Mouse (Mus musculus): ENCODE data around the gene Mxi1. TPM values are rescaled to one million over a fixed set of nuclear protein-coding genes. Genes with fewer than 3 reads are reported as not detected.

Gene Mxi1
- polyA plus RNA-seq, 2 experiments: 25.8 to 40.1 TPM

DNA sequence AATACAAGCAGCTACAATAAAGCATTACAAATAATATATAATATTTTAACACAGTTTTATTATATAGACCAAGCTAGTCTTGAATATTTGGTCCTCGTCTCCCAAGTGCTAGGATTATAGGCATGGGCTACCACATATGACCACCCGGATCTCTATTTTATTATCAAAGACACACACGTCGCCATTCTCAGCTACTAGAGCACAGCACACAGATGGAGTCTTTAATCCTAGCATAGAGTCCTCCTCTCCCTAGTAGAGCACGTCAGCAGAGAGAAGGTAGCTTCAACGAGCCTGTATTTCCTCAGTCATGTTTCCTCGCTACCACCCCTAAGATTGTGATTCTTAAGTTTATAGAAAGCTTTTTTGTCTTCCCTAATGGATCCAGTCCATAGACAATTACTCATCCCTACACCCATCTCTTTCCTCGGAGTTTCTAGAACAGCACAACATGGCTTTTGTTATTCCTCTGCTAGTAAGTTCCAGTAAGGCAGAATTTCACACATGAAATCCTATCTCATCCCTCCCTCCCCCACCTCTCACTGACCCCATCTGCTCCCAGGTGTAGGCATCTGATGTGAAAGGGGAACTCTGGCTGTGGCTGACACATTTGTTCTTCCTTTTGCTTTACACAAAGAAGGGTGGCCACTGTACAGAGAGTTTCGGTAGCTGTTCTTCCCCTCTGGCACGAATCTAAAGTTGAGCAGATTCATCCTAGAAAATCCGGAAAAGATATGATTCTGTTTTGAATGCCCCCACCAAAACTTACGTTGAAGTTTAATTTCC is 87.3 kb downstream of the Mxi1 start:
- no peak overlapping the region for H3K27ac ChIP-seq (replicated peaks; ENCODE audit: low read depth, low read length)
- DNase-seq (ENCODE audit: low spot score) (no peak), ATAC-seq (ENCODE audit: low FRiP score, low read depth) (no peak)
- TF ChIP-seq POLR2A (IDR thresholded peaks at IDR 0.05; ENCODE audit: borderline replicate concordance, extremely low read depth, insufficient read depth, insufficient read length): no peak
- 76% methylated on average over 12 of the region's 12 CpGs for WGBS
- H3K36me3 ChIP-seq (ENCODE audit: control insufficient read depth, insufficient read depth, low read length): no peaks in the 10 kb centered on the region
- no peak overlapping the region for H3K4me3 ChIP-seq (replicated peaks; ENCODE audit: low read length)
- no peak overlapping the region for H3K9ac ChIP-seq (ENCODE audit: low read depth, low read length, severe bottlenecking)
- H3K27me3 ChIP-seq (ENCODE audit: control insufficient read depth, insufficient read depth, low read length): no peaks in the 10 kb centered on the region
- no peaks in the 10 kb centered on the region for H3K4me1 ChIP-seq (ENCODE audit: control insufficient read depth, insufficient read depth, low read length)
- H3K9me3 ChIP-seq (ENCODE audit: control insufficient read depth, low read length): no peaks in the 10 kb centered on the region
- H3K4me2 ChIP-seq (replicated peaks; ENCODE audit: low read depth, low read length, severe bottlenecking): no peak overlapping the region

- Histone ChIP-seq H3K9me3 (ENCODE audit: control insufficient read depth, low read length) (no peaks in the 10 kb centered on the region), H3K4me1 (ENCODE audit: control insufficient read depth, insufficient read depth, low read length) (no peaks in the 10 kb centered on the region), H3K4me2 (replicated peaks; ENCODE audit: low read depth, low read length, severe bottlenecking) (no peak overlapping the region), H3K9ac (ENCODE audit: low read depth, low read length, severe bottlenecking) (no peak overlapping the region), H3K27ac (replicated peaks; ENCODE audit: low read depth, low read length) (no peak overlapping the region), H3K4me3 (replicated peaks; ENCODE audit: low read length) (no peak overlapping the region), H3K36me3 (ENCODE audit: control insufficient read depth, insufficient read depth, low read length) (no peaks in the 10 kb centered on the region), H3K27me3 (ENCODE audit: control insufficient read depth, insufficient read depth, low read length) (no peaks in the 10 kb centered on the region)
- no peak for TF ChIP-seq POLR2A (IDR thresholded peaks at IDR 0.05; ENCODE audit: borderline replicate concordance, extremely low read depth, insufficient read depth, insufficient read length)
- ATAC-seq (ENCODE audit: low FRiP score, low read depth) (no peak), DNase-seq (ENCODE audit: low spot score) (no peak)
- 86% methylated on average over 4 of the region's 4 CpGs for WGBS
These were observed 88.9 kb downstream of the Mxi1 start for GRCm38 (mm10) chr19:53399213-53399612.

- Histone ChIP-seq H3K27ac (replicated peaks; ENCODE audit: low read depth, low read length) (no peak overlapping the region), H3K36me3 (ENCODE audit: control insufficient read depth, insufficient read depth, low read length) (no peaks in the 10 kb centered on the region), H3K9me3 (ENCODE audit: control insufficient read depth, low read length) (no peaks in the 10 kb centered on the region), H3K9ac (ENCODE audit: low read depth, low read length, severe bottlenecking) (no peak overlapping the region), H3K4me1 (ENCODE audit: control insufficient read depth, insufficient read depth, low read length) (no peaks in the 10 kb centered on the region), H3K27me3 (ENCODE audit: control insufficient read depth, insufficient read depth, low read length) (no peaks in the 10 kb centered on the region), H3K4me2 (replicated peaks; ENCODE audit: low read depth, low read length, severe bottlenecking) (no peak overlapping the region), H3K4me3 (replicated peaks; ENCODE audit: low read length) (no peak overlapping the region)
- TF ChIP-seq POLR2A (IDR thresholded peaks at IDR 0.05; ENCODE audit: borderline replicate concordance, extremely low read depth, insufficient read depth, insufficient read length): no peak
- DNase-seq (ENCODE audit: low spot score) (no peak), ATAC-seq (ENCODE audit: low FRiP score, low read depth) (no peak)
- WGBS: 85% methylated on average over 16 of the region's 16 CpGs
These were observed 90.2 kb downstream of the Mxi1 start for GRCm38 (mm10) chr19:53400332-53401110.

GRCm38 (mm10) chr19:53402741-53403432 is 92.6 kb downstream of the Mxi1 start:
- 49% methylated on average over 12 of the region's 12 CpGs for WGBS
- DNase-seq (ENCODE audit: low spot score): no peak
- ATAC-seq (ENCODE audit: low FRiP score, low read depth): no peak
- Histone ChIP-seq H3K27ac (replicated peaks; ENCODE audit: low read depth, low read length) (no peak overlapping the region), H3K9ac (ENCODE audit: low read depth, low read length, severe bottlenecking) (no peak overlapping the region), H3K4me1 (ENCODE audit: control insufficient read depth, insufficient read depth, low read length) (no peaks in the 10 kb centered on the region), H3K36me3 (ENCODE audit: control insufficient read depth, insufficient read depth, low read length) (no peaks in the 10 kb centered on the region), H3K9me3 (ENCODE audit: control insufficient read depth, low read length) (no peaks in the 10 kb centered on the region), H3K27me3 (ENCODE audit: control insufficient read depth, insufficient read depth, low read length) (no peaks in the 10 kb centered on the region), H3K4me2 (replicated peaks; ENCODE audit: low read depth, low read length, severe bottlenecking) (no peak overlapping the region), H3K4me3 (replicated peaks; ENCODE audit: low read length) (no peak overlapping the region)
- no peak for TF ChIP-seq POLR2A (IDR thresholded peaks at IDR 0.05; ENCODE audit: borderline replicate concordance, extremely low read depth, insufficient read depth, insufficient read length)

- ATAC-seq (ENCODE audit: low FRiP score, low read depth) (no peak), DNase-seq (ENCODE audit: low spot score) (no peak)
- Histone ChIP-seq H3K36me3 (ENCODE audit: control insufficient read depth, insufficient read depth, low read length) (no peaks in the 10 kb centered on the region), H3K9ac (ENCODE audit: low read depth, low read length, severe bottlenecking) (no peak overlapping the region), H3K9me3 (ENCODE audit: control insufficient read depth, low read length) (no peaks in the 10 kb centered on the region), H3K4me3 (replicated peaks; ENCODE audit: low read length) (no peak overlapping the region), H3K27me3 (ENCODE audit: control insufficient read depth, insufficient read depth, low read length) (no peaks in the 10 kb centered on the region), H3K4me2 (replicated peaks; ENCODE audit: low read depth, low read length, severe bottlenecking) (no peak overlapping the region), H3K4me1 (ENCODE audit: control insufficient read depth, insufficient read depth, low read length) (no peaks in the 10 kb centered on the region), H3K27ac (replicated peaks; ENCODE audit: low read depth, low read length) (no peak overlapping the region)
- no peak for TF ChIP-seq POLR2A (IDR thresholded peaks at IDR 0.05; ENCODE audit: borderline replicate concordance, extremely low read depth, insufficient read depth, insufficient read length)
- 94% methylated on average over 10 of the region's 10 CpGs for WGBS
These were observed 94.0 kb downstream of the Mxi1 start for GRCm38 (mm10) chr19:53404219-53404836.
